Mouse (Mus musculus) WW6 (cell line): ENCODE data around the gene Lrrc45.
"Not testable (repeated sequence)": the region's sequence is repeated elsewhere in the genome, so short reads cannot be mapped to it uniquely, and the experiment has no call there.

ENCODE experiments used
- DNase-seq: peaks from one replicate; pipeline ENCODE4 v3.0.0-alpha.2; 2013; ENCODE audit warnings: low read depth, low spot score

Gene Lrrc45

DNA sequence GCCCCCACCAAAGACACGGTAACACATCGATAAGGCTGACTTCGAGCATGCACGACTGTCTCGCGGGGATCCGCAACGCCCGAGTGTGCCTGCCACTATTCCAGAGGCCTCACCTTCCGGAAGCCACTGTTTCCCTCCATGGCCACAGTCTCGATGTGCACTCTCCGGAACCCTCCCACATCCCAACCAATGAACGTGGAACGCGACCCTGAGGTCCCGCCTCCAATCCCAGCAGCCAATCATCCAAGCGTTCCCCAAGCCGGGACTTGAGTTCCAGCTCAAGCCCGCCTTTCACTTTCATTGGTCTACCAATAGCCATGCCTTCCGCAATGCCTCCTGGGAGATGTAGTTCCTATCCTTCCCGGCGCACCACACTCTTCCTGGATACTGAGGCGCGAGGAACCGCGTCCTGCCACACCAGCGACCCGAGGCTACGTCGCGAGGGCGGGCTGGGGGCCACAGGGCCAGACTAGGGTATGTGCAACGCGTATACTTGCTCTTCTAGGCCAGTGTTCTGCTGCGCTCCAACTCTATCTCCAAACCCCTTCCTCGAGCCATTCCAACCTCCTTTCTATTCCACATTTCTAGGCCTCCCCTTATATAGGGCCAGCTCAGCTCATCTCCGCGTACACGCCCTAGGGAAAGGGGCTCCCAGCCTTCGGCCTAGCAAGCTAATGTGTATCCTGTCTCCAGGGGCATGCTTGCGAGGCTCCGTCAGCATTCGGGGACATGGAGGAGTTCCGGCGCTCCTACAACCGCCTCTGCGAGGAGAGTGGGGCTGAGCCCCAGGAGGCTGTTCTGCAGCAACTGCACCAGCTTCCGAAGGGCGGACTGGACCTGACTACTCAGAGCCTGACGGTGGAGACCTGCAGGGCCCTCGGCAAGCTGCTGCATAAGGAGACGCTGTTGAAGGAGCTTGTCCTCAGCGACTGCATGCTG is at the start of gene Lrrc45, which contains the start of gene Cenpx:
Gene Lrrc45, plus strand, starts transcription at position 346 of the 939 bp plus-strand sequence.
Gene Cenpx, minus strand, starts transcription at position 159 of the 939 bp plus-strand sequence.
- DNase-seq = peak; percentile 98

GRCm38 (mm10) chr11:120665406-120665805 is 48.3 kb upstream of the Lrrc45 start:
- no peak for DNase-seq

- DNase-seq = no peak
Measured at GRCm38 (mm10) chr11:120666617-120667016, 47.1 kb upstream of the Lrrc45 start.

DNA sequence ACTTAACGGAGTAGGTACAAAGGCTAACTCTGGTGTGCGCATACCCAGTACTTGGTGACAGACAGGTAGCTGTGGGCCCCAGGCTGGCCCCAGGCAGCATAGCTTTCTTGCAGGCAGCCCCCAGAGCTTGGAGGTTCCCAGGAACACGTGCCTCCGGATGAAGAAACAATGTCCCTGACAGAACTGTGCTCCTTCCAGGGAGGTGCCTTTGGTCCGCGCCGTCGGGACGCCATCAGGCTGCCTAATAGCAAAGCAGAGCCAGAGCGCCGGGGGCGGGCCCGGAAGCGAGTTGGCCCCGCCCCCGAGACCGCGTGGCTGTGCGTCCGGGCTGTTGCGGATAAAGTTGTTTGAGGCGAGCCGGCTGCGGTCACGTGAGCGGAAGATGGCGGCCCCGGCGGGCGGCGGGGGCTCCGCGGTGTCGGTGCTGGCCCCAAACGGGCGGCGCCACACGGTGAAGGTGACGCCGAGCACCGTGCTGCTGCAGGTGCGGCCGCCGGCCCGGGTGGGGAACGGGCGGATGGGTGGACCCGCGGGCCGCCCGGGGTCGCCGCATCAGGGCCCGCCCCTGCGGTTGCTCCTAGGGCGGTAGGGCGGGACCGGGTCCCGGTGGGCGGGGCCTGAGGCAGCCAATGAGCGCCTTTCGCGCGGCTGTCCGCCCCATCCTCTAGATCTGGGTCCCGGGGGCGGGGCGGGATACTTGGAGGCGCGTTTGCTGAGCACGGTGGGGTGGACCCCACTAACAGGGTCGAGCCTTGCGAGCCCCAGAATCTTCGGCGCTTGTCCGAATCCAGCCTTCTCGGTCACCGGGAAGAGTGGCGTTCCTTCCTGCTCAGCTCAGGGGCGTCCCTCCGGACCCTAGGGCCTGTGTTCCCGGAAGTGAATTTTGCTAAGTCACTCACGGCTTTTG is 40.8 kb upstream of the Lrrc45 start, which contains the start of gene Aspscr1:
Gene Aspscr1, plus strand, starts transcription at position 287 of the 907 bp plus-strand sequence.
- DNase-seq = peak; percentile 92

DNA sequence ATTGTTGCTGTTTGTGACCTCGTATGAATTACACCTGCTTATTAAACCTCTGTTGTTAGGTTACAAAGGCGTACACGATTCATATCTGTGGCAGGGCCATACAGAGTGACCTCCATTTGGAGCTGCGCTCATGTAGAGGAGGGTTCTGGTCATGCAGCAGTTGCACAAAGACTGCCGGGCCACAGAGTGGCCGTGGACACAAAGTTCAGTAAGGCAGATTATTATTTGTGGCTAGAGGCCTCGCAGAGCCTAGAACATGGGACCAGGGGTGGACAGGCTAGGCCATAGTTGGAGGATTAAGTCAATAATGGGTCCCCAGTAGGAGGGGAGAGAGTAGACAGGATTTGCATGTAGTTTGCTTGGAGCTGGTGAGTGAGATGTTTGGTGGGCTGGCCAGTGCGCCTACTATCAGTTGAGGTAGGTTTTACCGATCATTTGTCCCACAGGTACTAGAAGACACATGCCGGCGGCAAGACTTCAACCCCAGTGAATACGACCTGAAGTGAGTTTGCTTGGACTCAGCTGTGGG is 40.1 kb upstream of the Lrrc45 start:
- DNase-seq = no peak

GRCm38 (mm10) chr11:120675875-120676274 is 37.9 kb upstream of the Lrrc45 start:
- not testable (repeated sequence) for DNase-seq

- no peak for DNase-seq
Measured at GRCm38 (mm10) chr11:120676951-120677350, 36.8 kb upstream of the Lrrc45 start.

GRCm38 (mm10) chr11:120679909-120680308 is 33.8 kb upstream of the Lrrc45 start:
- no peak for DNase-seq

GRCm38 (mm10) chr11:120682683-120683082 is 31.0 kb upstream of the Lrrc45 start:
- DNase-seq = no peak

GRCm38 (mm10) chr11:120683536-120683935 is 30.2 kb upstream of the Lrrc45 start:
- no peak for DNase-seq

- DNase-seq = no peak
Measured at GRCm38 (mm10) chr11:120684086-120684485, 29.6 kb upstream of the Lrrc45 start.

- DNase-seq = no peak
Measured at GRCm38 (mm10) chr11:120684660-120685059, 29.1 kb upstream of the Lrrc45 start.

DNA sequence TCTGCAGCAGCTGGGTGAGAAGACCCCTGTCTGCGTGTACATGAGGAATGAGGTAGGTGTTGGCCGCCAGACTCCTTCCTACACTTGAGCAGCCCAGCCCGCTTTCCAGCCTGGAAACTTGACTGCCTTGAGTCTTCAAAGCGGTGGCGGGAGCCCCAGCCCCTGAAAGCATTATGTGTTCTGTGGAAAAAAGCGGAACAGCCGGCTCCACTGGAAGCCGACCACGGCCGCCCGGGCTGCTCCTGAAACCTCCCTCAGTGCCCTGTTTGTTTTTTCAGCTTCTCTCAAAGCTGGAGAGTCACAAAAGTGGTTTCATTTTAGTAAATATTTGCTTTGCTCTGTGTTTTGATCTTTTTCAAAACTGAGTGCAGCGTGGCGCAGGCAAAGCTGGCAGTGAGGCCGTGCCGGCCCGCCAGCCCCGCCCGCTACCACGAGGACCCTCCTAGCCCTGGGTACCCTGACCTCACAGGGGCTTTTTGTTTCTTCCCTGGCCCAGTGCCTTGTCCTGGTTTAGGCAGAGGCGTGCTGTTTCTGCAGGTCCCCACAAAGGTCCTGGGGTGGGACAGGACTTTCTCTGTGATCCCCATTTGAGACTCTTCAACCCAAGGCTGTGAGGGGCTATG is 27.0 kb upstream of the Lrrc45 start:
- DNase-seq = no peak

DNA sequence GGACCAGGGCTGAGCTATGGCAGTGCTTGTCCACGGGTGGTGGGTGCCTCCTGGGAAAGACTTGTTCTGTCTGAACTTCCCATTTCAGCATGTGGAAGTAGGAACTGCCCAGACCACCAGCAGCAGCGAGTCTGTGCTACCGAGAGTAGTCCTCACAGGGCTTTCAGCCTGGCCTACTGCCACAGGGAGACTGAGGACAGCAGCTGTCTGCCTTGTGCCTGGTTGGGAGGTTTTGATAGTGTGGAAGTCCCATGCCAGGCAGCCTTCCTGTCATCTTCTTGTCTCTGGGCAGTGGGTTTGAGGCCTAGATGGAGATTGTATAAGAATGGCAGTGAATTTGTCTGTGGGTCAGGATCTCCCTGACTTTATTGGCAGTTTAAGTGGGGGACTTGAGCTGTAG is 24.4 kb upstream of the Lrrc45 start:
- no peak for DNase-seq

- no peak for DNase-seq
Measured at GRCm38 (mm10) chr11:120692471-120693011, 21.2 kb upstream of the Lrrc45 start.

DNA sequence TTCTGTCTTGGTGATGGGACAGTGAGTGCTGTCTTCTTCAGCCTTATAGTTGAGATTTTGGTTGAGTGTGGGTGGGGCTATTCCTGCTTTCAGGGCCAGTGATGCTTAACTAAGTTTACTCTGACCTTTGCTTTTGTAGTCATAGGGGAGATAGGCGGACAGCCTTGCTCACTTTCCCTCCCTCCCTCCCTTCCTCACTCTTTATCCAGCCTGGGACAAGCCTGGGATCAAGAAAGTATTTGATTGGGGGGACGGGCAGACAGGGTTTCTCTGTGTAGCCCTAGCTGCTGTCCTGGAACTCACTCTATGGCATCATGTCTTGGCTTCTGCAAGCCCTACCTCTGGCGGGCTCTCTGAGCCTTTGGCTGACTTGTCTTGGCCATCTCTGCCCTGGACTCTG is 20.3 kb upstream of the Lrrc45 start:
- no peak for DNase-seq

DNA sequence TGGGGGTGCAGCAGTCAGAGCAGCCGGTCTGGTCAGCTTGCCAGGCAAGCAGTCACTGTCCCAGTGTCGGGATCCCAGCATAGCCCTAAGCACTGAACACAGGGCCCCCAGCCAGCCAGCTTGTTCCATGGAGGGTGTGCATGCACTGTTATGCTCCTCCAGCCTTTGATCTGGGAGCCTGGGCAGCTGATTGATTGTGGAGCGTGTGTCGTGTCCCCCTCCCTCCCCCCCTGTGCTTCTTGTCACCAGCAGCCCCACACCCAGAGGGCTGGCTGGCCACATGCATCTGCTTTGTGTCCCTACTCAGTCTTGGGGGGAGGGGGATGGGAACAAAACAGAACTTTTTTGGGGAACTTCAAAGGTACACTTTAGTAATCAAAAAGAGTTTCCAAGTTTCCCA is 18.5 kb upstream of the Lrrc45 start:
- no peak for DNase-seq

DNA sequence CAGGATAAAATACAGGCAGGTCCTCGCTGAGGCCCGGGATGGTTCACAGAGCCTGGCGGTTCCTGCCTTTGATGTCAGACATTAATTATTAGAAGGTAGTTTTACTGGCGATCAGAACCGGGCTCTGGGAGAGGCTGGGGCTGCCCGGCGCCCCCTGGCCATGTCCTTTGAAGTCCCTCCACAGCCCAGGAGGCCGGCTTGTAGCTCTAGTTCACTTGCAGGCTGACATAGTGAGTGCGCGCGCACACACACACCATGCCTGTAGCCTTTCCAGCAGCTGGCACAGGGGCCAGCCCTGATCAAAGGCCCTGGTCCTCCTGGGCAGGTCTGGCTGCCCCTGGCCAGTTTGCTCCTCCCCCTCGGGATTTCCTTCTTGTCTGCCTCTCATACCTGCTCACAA is 18.1 kb upstream of the Lrrc45 start:
- DNase-seq = no peak

GRCm38 (mm10) chr11:120696568-120696967 is 17.2 kb upstream of the Lrrc45 start:
- no peak for DNase-seq

GRCm38 (mm10) chr11:120697741-120698140 is 16.0 kb upstream of the Lrrc45 start:
- DNase-seq = no peak
